Mouse (Mus musculus): ENCODE results near the gene Lztfl1.

DNA sequence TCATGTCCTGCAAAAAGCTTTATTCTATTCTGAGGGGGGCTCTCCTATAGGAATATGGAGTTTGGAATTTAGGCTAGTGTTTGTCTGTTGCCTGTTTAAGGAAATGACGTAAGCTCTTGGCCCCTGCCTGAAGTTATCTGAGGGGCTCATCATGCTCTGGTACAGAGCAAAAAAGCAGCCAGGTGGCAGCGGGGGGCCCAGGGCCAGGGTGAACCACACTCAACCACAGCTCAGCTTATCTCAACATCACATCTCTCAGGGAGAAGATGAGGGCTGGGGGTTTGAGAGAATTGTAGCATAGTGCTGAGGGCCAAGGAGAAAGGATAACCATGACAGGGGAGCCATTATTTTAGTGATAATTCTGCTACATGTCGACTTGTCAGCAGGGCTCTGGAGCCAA, 39.3 kb upstream of the Lztfl1 start:
- no peak for TF ChIP-seq CTCF (conservative IDR thresholded peaks at IDR 0.05 in 1 of 2, IDR thresholded peaks at IDR 0.05 in 1 of 2; ENCODE audit: low read depth in 2 of 2, low read length in 2 of 2)
- no peak for TF ChIP-seq ZC3H11A (IDR thresholded peaks at IDR 0.05; ENCODE audit: low read depth, low read length)
- no peak for TF ChIP-seq CHD1 (IDR thresholded peaks at IDR 0.05; ENCODE audit: low read depth, low read length)
- TF ChIP-seq POLR2A (IDR thresholded peaks at IDR 0.05; ENCODE audit: low read depth, low read length): no peak
- TF ChIP-seq EP300 (IDR thresholded peaks at IDR 0.05; ENCODE audit: low read length): no peak
- no peak for TF ChIP-seq GABPA (IDR thresholded peaks at IDR 0.05; ENCODE audit: insufficient replicate concordance, low read depth, low read length)
- no peak for TF ChIP-seq MAFK (IDR thresholded peaks at IDR 0.05; ENCODE audit: insufficient replicate concordance, low read length)
- no peak for TF ChIP-seq PAX5 (IDR thresholded peaks at IDR 0.05; ENCODE audit: low read length)
- no peak for TF ChIP-seq CHD2 (IDR thresholded peaks at IDR 0.05; ENCODE audit: low read length)
- no peak for TF ChIP-seq HCFC1 (IDR thresholded peaks at IDR 0.05; ENCODE audit: low read depth, low read length)
- TF ChIP-seq POLR2AphosphoS2 (IDR thresholded peaks at IDR 0.05; ENCODE audit: low read depth, low read length): no peak
- no peak for TF ChIP-seq KAT2A (IDR thresholded peaks at IDR 0.05; ENCODE audit: insufficient replicate concordance, low read length)
- no peak for TF ChIP-seq IRF4 (IDR thresholded peaks at IDR 0.05; ENCODE audit: low read depth, low read length)
